Mouse (Mus musculus): ENCODE measurements around the gene Rogdi. TPM values are rescaled to one million over a fixed set of nuclear protein-coding genes. Genes with fewer than 3 reads are reported as not detected.

Gene Rogdi
- polyA plus RNA-seq, 1 experiment = 68.4 TPM

- H3K27me3 ChIP-seq (ENCODE audit: control insufficient read depth, insufficient read depth, low read length) = no peaks in the 10 kb centered on the region
- TF ChIP-seq CTCF (IDR thresholded peaks at IDR 0.05; ENCODE audit: extremely low read depth, insufficient read length, insufficient replicate concordance, low read depth, low read length) (no peak), POLR2A (IDR thresholded peaks at IDR 0.05; ENCODE audit: low read depth, low read length) (no peak)
- no peaks in the 10 kb centered on the region for H3K36me3 ChIP-seq (ENCODE audit: control insufficient read depth, insufficient read depth, low read length)
- H3K27ac ChIP-seq (ENCODE audit: insufficient read depth, low read depth, low read length) = peak overlapping the region; percentile 30; the same call in 1 of the 2 replicates
- WGBS = 74% methylated on average over 5 of the region's 5 CpGs
- H3K4me3 ChIP-seq (ENCODE audit: low read depth, low read length) = no peak overlapping the region
- H3K4me1 ChIP-seq (ENCODE audit: control insufficient read depth, insufficient read depth, insufficient read length, low read length) = 0 out of 2 replicates have a peak, but pooled peaks cover 2% of the 10 kb centered on the region
Observed at GRCm38 (mm10) chr16:4969055-4969843, 44.1 kb downstream of the Rogdi start.

GRCm38 (mm10) chr16:4968426-4968825 is 44.9 kb downstream of the Rogdi start:
- WGBS = 78% methylated on average over 3 of the region's 3 CpGs
- no peaks in the 10 kb centered on the region for H3K27me3 ChIP-seq (ENCODE audit: control insufficient read depth, insufficient read depth, low read length)
- H3K4me1 ChIP-seq (ENCODE audit: control insufficient read depth, insufficient read depth, insufficient read length, low read length) = peaks cover 2% of the 10 kb centered on the region; the same call in 1 of the 2 replicates
- no peak overlapping the region for H3K4me3 ChIP-seq (ENCODE audit: low read depth, low read length)
- no peak overlapping the region for H3K27ac ChIP-seq (ENCODE audit: insufficient read depth, low read depth, low read length)
- H3K36me3 ChIP-seq (ENCODE audit: control insufficient read depth, insufficient read depth, low read length) = no peaks in the 10 kb centered on the region
- TF ChIP-seq CTCF (IDR thresholded peaks at IDR 0.05; ENCODE audit: extremely low read depth, insufficient read length, insufficient replicate concordance, low read depth, low read length) (no peak), POLR2A (IDR thresholded peaks at IDR 0.05; ENCODE audit: low read depth, low read length) (no peak)

DNA sequence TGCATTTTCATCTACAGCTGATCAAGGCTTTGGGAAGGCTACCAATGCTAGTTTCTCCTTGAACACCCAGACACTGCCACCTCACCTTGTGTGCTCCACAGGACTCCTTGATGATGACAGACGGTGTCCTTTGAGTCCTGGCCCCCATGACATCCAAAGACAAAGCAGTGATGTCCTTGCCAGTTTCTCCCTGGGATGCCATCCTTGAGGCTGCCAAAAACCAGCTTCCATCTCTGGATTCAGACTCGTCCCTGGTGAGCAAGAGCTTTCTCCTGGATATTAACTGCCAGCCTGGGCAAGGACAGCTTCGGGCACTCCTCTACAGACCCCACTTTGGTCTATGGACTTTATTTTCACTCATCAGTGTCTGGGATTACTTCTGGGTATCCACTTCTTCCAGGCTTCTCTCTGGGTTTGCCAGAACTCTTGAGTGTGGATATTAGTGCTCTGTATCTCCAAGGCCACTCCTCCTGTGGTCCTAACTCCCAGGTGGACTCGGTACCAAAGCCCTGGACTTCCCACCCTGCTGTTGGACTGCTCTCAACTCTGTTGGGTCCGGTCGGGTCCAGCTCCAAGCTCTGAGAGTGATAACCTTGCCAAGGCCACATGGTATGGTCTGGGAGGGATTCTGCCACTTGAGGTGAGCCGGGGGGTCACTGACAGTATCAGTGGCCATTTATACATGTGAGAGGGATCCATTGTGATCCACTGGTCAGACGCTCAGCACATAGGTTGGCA is 47.8 kb downstream of the Rogdi start:
- 88% methylated on average over 8 of the region's 8 CpGs for WGBS
- Histone ChIP-seq H3K4me3 (ENCODE audit: low read depth, low read length) (no peak overlapping the region), H3K27ac (ENCODE audit: insufficient read depth, low read depth, low read length) (no peak overlapping the region), H3K36me3 (ENCODE audit: control insufficient read depth, insufficient read depth, low read length) (no peaks in the 10 kb centered on the region), H3K27me3 (ENCODE audit: control insufficient read depth, insufficient read depth, low read length) (no peaks in the 10 kb centered on the region), H3K4me1 (ENCODE audit: control insufficient read depth, insufficient read depth, insufficient read length, low read length) (peaks cover 13% of the 10 kb centered on the region; the same call in 1 of the 2 replicates)
- no peak for TF ChIP-seq CTCF (IDR thresholded peaks at IDR 0.05; ENCODE audit: extremely low read depth, insufficient read length, insufficient replicate concordance, low read depth, low read length)
- no peak for TF ChIP-seq POLR2A (IDR thresholded peaks at IDR 0.05; ENCODE audit: low read depth, low read length)

- H3K36me3 ChIP-seq (ENCODE audit: control insufficient read depth, insufficient read depth, low read length) = no peaks in the 10 kb centered on the region; the same call in 1 of the 2 replicates
- WGBS = 11% methylated on average over 13 of the region's 13 CpGs
Observed at GRCm38 (mm10) chr16:4964731-4965391, 48.5 kb downstream of the Rogdi start.

GRCm38 (mm10) chr16:4963797-4964709 is 49.3 kb downstream of the Rogdi start, which contains the start of gene Anks3:
TSS of gene Anks3 (minus strand) at chr16:4964205.
- Histone ChIP-seq H3K36me3 (ENCODE audit: control insufficient read depth, insufficient read depth, low read length) (no peaks in the 10 kb centered on the region; the same call in 1 of the 2 replicates), H3K27me3 (ENCODE audit: control insufficient read depth, insufficient read depth, low read length) (no peaks in the 10 kb centered on the region), H3K4me1 (ENCODE audit: control insufficient read depth, insufficient read depth, insufficient read length, low read length) (peaks cover 13% of the 10 kb centered on the region; the same call in 1 of the 2 replicates), H3K4me3 (ENCODE audit: low read depth, low read length) (peak within 1 kb of the TSS; percentile 72), H3K27ac (ENCODE audit: insufficient read depth, low read depth, low read length) (peak within 1 kb of the TSS; percentile 44)
- WGBS = under 1% methylated on average over 76 of the region's 76 CpGs
- TF ChIP-seq POLR2A (IDR thresholded peaks at IDR 0.05; ENCODE audit: low read depth, low read length) = peak; percentile 28; the same call in 1 of the 2 replicates
- TF ChIP-seq CTCF (IDR thresholded peaks at IDR 0.05; ENCODE audit: extremely low read depth, insufficient read length, insufficient replicate concordance, low read depth, low read length) = no peak

More at GRCm38 (mm10) chr16:4964731-4965391, 48.5 kb downstream of the Rogdi start:
- Histone ChIP-seq H3K27me3 (ENCODE audit: control insufficient read depth, insufficient read depth, low read length) (no peaks in the 10 kb centered on the region), H3K27ac (ENCODE audit: insufficient read depth, low read depth, low read length) (no peak overlapping the region), H3K4me1 (ENCODE audit: control insufficient read depth, insufficient read depth, insufficient read length, low read length) (peaks cover 13% of the 10 kb centered on the region; the same call in 1 of the 2 replicates), H3K4me3 (ENCODE audit: low read depth, low read length) (peak overlapping the region; percentile 72)
- TF ChIP-seq POLR2A (IDR thresholded peaks at IDR 0.05; ENCODE audit: low read depth, low read length) (no peak), CTCF (IDR thresholded peaks at IDR 0.05; ENCODE audit: extremely low read depth, insufficient read length, insufficient replicate concordance, low read depth, low read length) (no peak)

GRCm38 (mm10) chr16:4963346-4963745 is 50.0 kb downstream of the Rogdi start:
- H3K27me3 ChIP-seq (ENCODE audit: control insufficient read depth, insufficient read depth, low read length) = no peaks in the 10 kb centered on the region
- no peak for TF ChIP-seq CTCF (IDR thresholded peaks at IDR 0.05; ENCODE audit: extremely low read depth, insufficient read length, insufficient replicate concordance, low read depth, low read length)
- no peak for TF ChIP-seq POLR2A (IDR thresholded peaks at IDR 0.05; ENCODE audit: low read depth, low read length)
- H3K4me1 ChIP-seq (ENCODE audit: control insufficient read depth, insufficient read depth, insufficient read length, low read length) = peaks cover 13% of the 10 kb centered on the region; the same call in 1 of the 2 replicates
- peaks cover 2% of the 10 kb centered on the region; the same call in 1 of the 2 replicates for H3K36me3 ChIP-seq (ENCODE audit: control insufficient read depth, insufficient read depth, low read length)
- H3K4me3 ChIP-seq (ENCODE audit: low read depth, low read length) = peak overlapping the region; percentile 72
- 27% methylated on average over 9 of the region's 9 CpGs for WGBS
- no peak overlapping the region for H3K27ac ChIP-seq (ENCODE audit: insufficient read depth, low read depth, low read length)

Data from small intestine, adult 2 months (tissue).